Mouse (Mus musculus): ENCODE measurements around the gene Mlxipl.

The Mlxipl gene

GRCm38 (mm10) chr5:135183131-135183861 is 93.6 kb downstream of the Mlxipl start:
- DNase-seq (ENCODE audit: low read depth, low spot score) = no peak

GRCm38 (mm10) chr5:135185016-135185415 is 95.3 kb downstream of the Mlxipl start:
- no peak for DNase-seq (ENCODE audit: low read depth, low spot score)

- DNase-seq (ENCODE audit: low read depth, low spot score) = peak; percentile 49
Measured at GRCm38 (mm10) chr5:135185596-135185995, 95.9 kb downstream of the Mlxipl start.

GRCm38 (mm10) chr5:135186231-135186620 is 96.5 kb downstream of the Mlxipl start:
- DNase-seq (ENCODE audit: low read depth, low spot score) = no peak

- peak; percentile 92 for DNase-seq (ENCODE audit: low read depth, low spot score)
Measured at GRCm38 (mm10) chr5:135186621-135187348, 97.1 kb downstream of the Mlxipl start, which contains the start of gene Baz1b. Gene Baz1b, plus strand, starts transcription at chr5:135187264.

- DNase-seq (ENCODE audit: low read depth, low spot score) = peak; percentile 68
Measured at GRCm38 (mm10) chr5:135187349-135188213, 97.9 kb downstream of the Mlxipl start.

All from c-Kit-negative CD71-positive TER-119-positive erythroid progenitor cells, embryonic 14.5 days (primary cell).